In genomic region chr8:87471603-87472270, GRCm38 (mm10) we compare ENCODE assay signal across 8 mouse cellular contexts. TPM values are rescaled to one million over a fixed set of nuclear protein-coding genes. Genes with fewer than 3 reads are reported as not detected.
DNase-seq lines count a peak whose midpoint lies in the region; ATAC-seq and TF ChIP-seq lines count a peak whose summit lies in the region.

No protein-coding gene starts in this region.

- peak overlapping the region; percentile 61 for H3K4me3 ChIP-seq in heart, embryonic 15.5 days
- H3K4me3 ChIP-seq in forebrain, embryonic 14.5 days (ENCODE audit: low read depth, low read length) = peak overlapping the region; percentile 59
- peak overlapping the region; percentile 55 for H3K4me3 ChIP-seq in liver, embryonic 13.5 days (replicated peaks)

- H3K9ac ChIP-seq in heart, embryonic 15.5 days = 0 out of 2 replicates have a peak overlapping the region, but pooled peaks have one; percentile 12
- peak overlapping the region; percentile 75 for H3K9ac ChIP-seq in forebrain, embryonic 14.5 days (ENCODE audit: low read length)
- no peak overlapping the region for H3K9ac ChIP-seq in liver, embryonic 13.5 days

- no peak for DNase-seq in heart, postnatal 14 days
- peak; percentile 31 for DNase-seq in brain, embryonic 14.5 days (ENCODE audit: low read depth)
- no peak for DNase-seq in forebrain, embryonic 14.5 days (ENCODE audit: low spot score)
- no peak for DNase-seq in liver, embryonic 13.5 days
- no peak for DNase-seq in urinary bladder, postnatal 10 days (ENCODE audit: low spot score)
- no peak for DNase-seq in left cerebral cortex, adult 11 months (ENCODE audit: low spot score)
- no peak for DNase-seq in T-cell, adult 2 months (ENCODE audit: low spot score)

- ATAC-seq in heart, embryonic 15.5 days (replicated peaks; ENCODE audit: insufficient number of reproducible peaks, insufficient read depth, low FRiP score, low read depth) = 0 out of 2 replicates have a peak, but pooled peaks have one; percentile 6
- ATAC-seq in forebrain, embryonic 14.5 days = peak; percentile 63
- ATAC-seq in liver, embryonic 13.5 days (ENCODE audit: low read depth) = no peak

- H3K4me1 ChIP-seq in heart, embryonic 15.5 days (replicated peaks) = peaks cover 45% of the 10 kb centered on the region
- peaks cover 18% of the 10 kb centered on the region for H3K4me1 ChIP-seq in forebrain, embryonic 14.5 days (ENCODE audit: control insufficient read depth, insufficient read depth, low read length)
- peaks cover 14% of the 10 kb centered on the region for H3K4me1 ChIP-seq in liver, embryonic 13.5 days (replicated peaks)

- no peaks in the 10 kb centered on the region for H3K36me3 ChIP-seq in heart, embryonic 15.5 days
- H3K36me3 ChIP-seq in forebrain, embryonic 14.5 days (ENCODE audit: control insufficient read depth, insufficient read depth, low read length) = no peaks in the 10 kb centered on the region
- no peaks in the 10 kb centered on the region for H3K36me3 ChIP-seq in liver, embryonic 13.5 days

- no peak for TF ChIP-seq CTCF in brain, embryonic 14.5 days (IDR thresholded peaks at IDR 0.05; ENCODE audit: borderline replicate concordance, extremely low read depth, insufficient read depth, insufficient read length)

- peaks cover 93% of the 10 kb centered on the region for H3K27me3 ChIP-seq in heart, embryonic 15.5 days
- peaks cover 64% of the 10 kb centered on the region for H3K27me3 ChIP-seq in forebrain, embryonic 14.5 days (replicated peaks; ENCODE audit: control insufficient read depth, insufficient read depth, low read length)
- peaks cover 95% of the 10 kb centered on the region for H3K27me3 ChIP-seq in liver, embryonic 13.5 days

- under 1% methylated on average over 36 of the region's 36 CpGs for WGBS in heart, embryonic 15.5 days
- under 1% methylated on average over 33 of the region's 36 CpGs for WGBS in forebrain, embryonic 14.5 days
- 3% methylated on average over 35 of the region's 36 CpGs for WGBS in liver, embryonic 13.5 days (ENCODE audit: insufficient replicate concordance)

- no peaks in the 10 kb centered on the region for H3K9me3 ChIP-seq in heart, embryonic 15.5 days (replicated peaks)
- no peaks in the 10 kb centered on the region for H3K9me3 ChIP-seq in forebrain, embryonic 14.5 days (replicated peaks; ENCODE audit: control insufficient read depth, low read length)
- H3K9me3 ChIP-seq in liver, embryonic 13.5 days (replicated peaks) = no peaks in the 10 kb centered on the region

- intact Hi-C loops in heart, postnatal 14 days (cut with DNase I) = no loop called here

- no peak for TF ChIP-seq POLR2A in brain, embryonic 14.5 days (IDR thresholded peaks at IDR 0.05; ENCODE audit: borderline replicate concordance, extremely low read depth, insufficient read depth, insufficient read length, poor library complexity, severe bottlenecking)

- H3K4me2 ChIP-seq in heart, embryonic 15.5 days = peak overlapping the region; percentile 96
- H3K4me2 ChIP-seq in forebrain, embryonic 14.5 days (ENCODE audit: low read length) = peak overlapping the region; percentile 97
- H3K4me2 ChIP-seq in liver, embryonic 13.5 days = peak overlapping the region; percentile 75

- no peak overlapping the region for H3K27ac ChIP-seq in heart, embryonic 15.5 days
- H3K27ac ChIP-seq in forebrain, embryonic 14.5 days (ENCODE audit: low read depth, low read length) = peak overlapping the region; percentile 64
- H3K27ac ChIP-seq in liver, embryonic 13.5 days = no peak overlapping the region

RNA-seq across cellular contexts. Expression of gene Cbln1, which starts 0.7 kb away (rescaled TPM):
- polyA plus RNA-seq in heart, embryonic 15.5 days (2015; fragmentation: Nextera tagmentation; extraction: Ambion mirVana) = 0.15 TPM in 1 of 2 replicates, not detected in the other
- under 1 TPM; 0.29 to 0.37 TPM for total RNA-seq in heart, postnatal 14 days (2021)
- 53.9 and 95.3 TPM in 2 replicates for polyA plus RNA-seq in brain, embryonic 14.5 days (2012; rRNA removed)
- 9.4 and 11.0 TPM in 2 replicates for polyA plus RNA-seq in forebrain, embryonic 14.5 days (2014; fragmentation: Nextera tagmentation; extraction: Ambion mirVana)
- 0.05 TPM in 1 of 2 replicates, not detected in the other for polyA plus RNA-seq in liver, embryonic 13.5 days (2015; fragmentation: Nextera tagmentation; extraction: Ambion mirVana)
